In the genomic region with DNA sequence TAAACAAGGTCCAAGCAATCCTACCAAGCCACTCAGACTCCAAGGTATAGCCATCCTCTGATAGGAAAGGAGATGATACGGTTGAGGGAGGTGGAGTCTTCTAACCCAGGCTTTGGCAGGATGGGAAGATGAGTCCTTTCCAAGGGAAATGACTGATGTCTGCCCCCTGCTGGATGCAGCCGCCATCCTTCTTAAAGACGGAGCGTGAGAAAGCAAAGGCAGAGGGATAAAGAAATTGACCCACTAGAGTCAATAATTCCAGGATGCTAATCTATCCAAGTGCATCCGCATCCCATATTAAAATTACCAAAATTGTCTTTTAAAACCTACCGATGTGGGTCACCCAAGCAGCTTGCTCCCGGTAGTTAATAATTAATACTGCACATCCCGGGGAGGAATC, we compare ENCODE assay signal across 8 mouse cellular contexts.
DNase-seq lines count a peak whose midpoint lies in the region; ATAC-seq and TF ChIP-seq lines count a peak whose summit lies in the region.

No protein-coding gene starts in this region.

- H3K9me3 ChIP-seq in kidney, postnatal 0 days (replicated peaks; ENCODE audit: low read length) = no peaks in the 10 kb centered on the region
- no peaks in the 10 kb centered on the region for H3K9me3 ChIP-seq in neural tube, embryonic 11.5 days (ENCODE audit: control insufficient read depth, low read length)

- H3K27ac ChIP-seq in kidney, postnatal 0 days = no peak overlapping the region
- no peak overlapping the region for H3K27ac ChIP-seq in neural tube, embryonic 11.5 days (ENCODE audit: low read depth, low read length)

- ATAC-seq in kidney, postnatal 0 days (replicated peaks; ENCODE audit: low FRiP score, low read depth) = no peak
- ATAC-seq in frontal cortex, adult (ENCODE audit: low TSS enrichment) = peak; percentile 50; the same call in 1 of the 2 replicates
- no peak for ATAC-seq in neural tube, embryonic 11.5 days (ENCODE audit: insufficient read depth, low FRiP score, low TSS enrichment)

- H3K4me3 ChIP-seq in kidney, postnatal 0 days (replicated peaks; ENCODE audit: low read depth, low read length) = no peak overlapping the region
- no peak overlapping the region for H3K4me3 ChIP-seq in neural tube, embryonic 11.5 days (ENCODE audit: low read depth, low read length)

- intact Hi-C loops in left cerebral cortex, postnatal 25 days (cut with DNase I) = loop anchor here (5.0 kb wide), 1 partner anchor 214 kb away; no protein-coding TSS in a partner anchor
- intact Hi-C loops in heart, postnatal 25 days (cut with DNase I) = no loop called here

- 62% methylated on average over 8 of the region's 8 CpGs for WGBS in kidney, postnatal 0 days
- 54% methylated on average over 8 of the region's 8 CpGs for WGBS in neural tube, embryonic 11.5 days

- DNase-seq in kidney, postnatal 0 days (ENCODE audit: low spot score) = peak; percentile 32
- DNase-seq in kidney, postnatal 14 days = no peak
- DNase-seq in adrenal gland, postnatal 25 days = peak; percentile 66
- peak; percentile 19 to 35 for DNase-seq in left cerebral cortex, postnatal 25 days (ENCODE audit: low spot score in 2 of 2)
- peak; percentile 60 for DNase-seq in neural tube, embryonic 11.5 days (ENCODE audit: low spot score)
- no peak for DNase-seq in heart, postnatal 25 days (ENCODE audit: low spot score)
- no peak for DNase-seq in Muller cell, postnatal 12 days (ENCODE audit: inconsistent ontology term)

- H3K4me2 ChIP-seq in kidney, postnatal 0 days (ENCODE audit: low read length) = no peak overlapping the region
- H3K4me2 ChIP-seq in neural tube, embryonic 11.5 days (ENCODE audit: low read depth) = no peak overlapping the region

- H3K4me1 ChIP-seq in kidney, postnatal 0 days (replicated peaks; ENCODE audit: insufficient read depth, low read length) = no peaks in the 10 kb centered on the region
- 0 out of 2 replicates have a peak, but pooled peaks cover 2% of the 10 kb centered on the region for H3K4me1 ChIP-seq in neural tube, embryonic 11.5 days (ENCODE audit: control insufficient read depth, insufficient read depth, low read length)

- no peaks in the 10 kb centered on the region for H3K27me3 ChIP-seq in kidney, postnatal 0 days (ENCODE audit: insufficient read depth, low read length)
- H3K27me3 ChIP-seq in neural tube, embryonic 11.5 days (ENCODE audit: control insufficient read depth, insufficient read depth, low read length) = no peaks in the 10 kb centered on the region

- no peak overlapping the region for H3K9ac ChIP-seq in kidney, postnatal 0 days (ENCODE audit: low read depth, low read length)
- H3K9ac ChIP-seq in neural tube, embryonic 11.5 days (ENCODE audit: low read length) = no peak overlapping the region

- peak; percentile 62 for TF ChIP-seq CTCF in kidney, postnatal 0 days (IDR thresholded peaks at IDR 0.05; ENCODE audit: low read depth)

- H3K36me3 ChIP-seq in kidney, postnatal 0 days (ENCODE audit: insufficient read depth, low read length) = no peaks in the 10 kb centered on the region
- H3K36me3 ChIP-seq in neural tube, embryonic 11.5 days (ENCODE audit: control insufficient read depth, insufficient read depth, low read length) = no peaks in the 10 kb centered on the region

Comparison
In these comparisons a context has a peak if more than half of its experiments do, and no peak if none do; other contexts are left out.
1. DNase-seq: peak in kidney, postnatal 0 days (single experiment), adrenal gland, postnatal 25 days (single experiment), left cerebral cortex, postnatal 25 days (2 of 2) and neural tube, embryonic 11.5 days (single experiment); none in kidney, postnatal 14 days (single experiment), heart, postnatal 25 days (single experiment) and Muller cell, postnatal 12 days (single experiment).